Mouse (Mus musculus) spleen, postnatal 10 days (tissue): ENCODE data around the gene Hsf2bp.
"Not testable (repeated sequence)": the region's sequence is repeated elsewhere in the genome, so short reads cannot be mapped to it uniquely, and the experiment has no call there.

ENCODE experiments used
- DNase-seq, 2 experiments: peaks; one replicate each; pipeline ENCODE4 v3.0.0; 2021 to 2022; ENCODE audit warnings: low spot score in 2 of 2

Hsf2bp gene

GRCm38 (mm10) chr17:32035609-32036508 lies at the start of gene Hsf2bp, which contains the start of gene Rrp1b:
Gene Hsf2bp (minus strand): TSS chr17:32036349.
Gene Rrp1b (plus strand): TSS chr17:32036100.
- peak; percentile 54 to 80 for DNase-seq

- no peak for DNase-seq
Observed at GRCm38 (mm10) chr17:32083351-32083750, 47.2 kb upstream of the Hsf2bp start.

GRCm38 (mm10) chr17:32075164-32075563 lies 39.0 kb upstream of the Hsf2bp start:
- peak; percentile 26 to 70 for DNase-seq

GRCm38 (mm10) chr17:32074658-32075057 lies 38.5 kb upstream of the Hsf2bp start:
- DNase-seq = no peak

GRCm38 (mm10) chr17:32073359-32073758 lies 37.2 kb upstream of the Hsf2bp start:
- peak; percentile 92 to 93 for DNase-seq

- DNase-seq = no peak
Observed at GRCm38 (mm10) chr17:32068810-32069209, 32.7 kb upstream of the Hsf2bp start.

GRCm38 (mm10) chr17:32068381-32068780 lies 32.2 kb upstream of the Hsf2bp start:
- no peak for DNase-seq

- DNase-seq = no peak
Observed at GRCm38 (mm10) chr17:32067541-32067940, 31.4 kb upstream of the Hsf2bp start.

- not testable (repeated sequence) for DNase-seq
Observed at GRCm38 (mm10) chr17:32064762-32065161, 28.6 kb upstream of the Hsf2bp start.

GRCm38 (mm10) chr17:32063654-32064053 lies 27.5 kb upstream of the Hsf2bp start:
- no peak for DNase-seq

- DNase-seq = no peak
Observed at GRCm38 (mm10) chr17:32061219-32061618, 25.1 kb upstream of the Hsf2bp start.

- DNase-seq = no peak
Observed at GRCm38 (mm10) chr17:32059084-32059483, 22.9 kb upstream of the Hsf2bp start.

- no peak for DNase-seq
Observed at GRCm38 (mm10) chr17:32057843-32058242, 21.7 kb upstream of the Hsf2bp start.

- DNase-seq = no peak
Observed at GRCm38 (mm10) chr17:32053677-32054076, 17.5 kb upstream of the Hsf2bp start.

GRCm38 (mm10) chr17:32052237-32053080 lies 16.3 kb upstream of the Hsf2bp start:
- no peak for DNase-seq

GRCm38 (mm10) chr17:32050609-32051008 lies 14.5 kb upstream of the Hsf2bp start:
- DNase-seq = no peak

- DNase-seq = no peak
Observed at GRCm38 (mm10) chr17:32049914-32050313, 13.8 kb upstream of the Hsf2bp start.

GRCm38 (mm10) chr17:32048351-32048750 lies 12.2 kb upstream of the Hsf2bp start:
- no peak for DNase-seq

- no peak for DNase-seq
Observed at GRCm38 (mm10) chr17:32046541-32046940, 10.4 kb upstream of the Hsf2bp start.

- no peak for DNase-seq
Observed at GRCm38 (mm10) chr17:32040263-32040662, 4.1 kb upstream of the Hsf2bp start.

- peak in 1 of 2 experiments; percentile 21 for DNase-seq
Observed at GRCm38 (mm10) chr17:32036509-32037438, 625 bp upstream of the Hsf2bp start.
